Mouse (Mus musculus) heart, embryonic 12.5 days (tissue): ENCODE measurements around the gene Tmem140. TPM values are rescaled to one million over a fixed set of nuclear protein-coding genes. Genes with fewer than 3 reads are reported as not detected.

ENCODE experiments used
- ATAC-seq: fragments of 200-750 bp; cut with Nextera tagmentation; 2 replicates; pipeline ENCODE4 v1.8.0; 2017; ENCODE audit warnings: moderate TSS enrichment, moderate library complexity; ENCODE audit not compliant: insufficient number of reproducible peaks, low FRiP score
- H3K27ac ChIP-seq: fragments of 300-500 bp; sonication (generic); 2 replicates; pipeline ENCODE4 v1.5.1; 2016; ENCODE audit warnings: mild to moderate bottlenecking, moderate library complexity; ENCODE audit not compliant: poor library complexity, severe bottlenecking
- H3K27me3 ChIP-seq: fragments of 300-500 bp; sonication (generic); replicated peaks from 2 replicates; pipeline ENCODE4 v1.6.1; 2016; ENCODE audit warnings: mild to moderate bottlenecking, moderate library complexity
- H3K36me3 ChIP-seq: fragments of 300-500 bp; sonication (generic); 2 replicates; pipeline ENCODE4 v1.6.1; 2016; ENCODE audit warnings: mild to moderate bottlenecking, moderate library complexity
- H3K4me1 ChIP-seq: fragments of 300-500 bp; sonication (generic); replicated peaks from 2 replicates; pipeline ENCODE4 v1.6.1; 2016; ENCODE audit warnings: mild to moderate bottlenecking
- H3K4me2 ChIP-seq: fragments of 300-500 bp; sonication (generic); 2 replicates; pipeline ENCODE4 v1.6.1; 2016; ENCODE audit warnings: mild to moderate bottlenecking, moderate library complexity
- H3K4me3 ChIP-seq: fragments of 300-500 bp; sonication (generic); 2 replicates; pipeline ENCODE4 v1.5.1; 2016; ENCODE audit warnings: mild to moderate bottlenecking
- H3K9ac ChIP-seq: fragments of 300-500 bp; sonication (generic); 2 replicates; pipeline ENCODE4 v1.6.1; 2016; ENCODE audit warnings: mild to moderate bottlenecking, moderate library complexity
- H3K9me3 ChIP-seq: fragments of 300-500 bp; sonication (generic); replicated peaks from 2 replicates; pipeline ENCODE4 v1.6.1; 2016; ENCODE audit warnings: mild to moderate bottlenecking, moderate library complexity
- WGBS: fragments of 180-500 bp; shearing (Covaris S2); methylation state at CpG from one replicate; pipeline ENCODE4 v1.1.7; 2016; 5-methylcytosine and 5-hydroxymethylcytosine counted together
- polyA plus RNA-seq: library from polyadenylated mRNA; unstranded; fragments of >200 nt; fragmentation: Nextera tagmentation; extraction: Ambion mirVana; gene quantifications from 2 replicates; pipeline ENCODE4 v1.2.1, GENCODE M21; 2016

Gene Tmem140
- 1.1 and 1.2 TPM in 2 replicates for polyA plus RNA-seq

DNA sequence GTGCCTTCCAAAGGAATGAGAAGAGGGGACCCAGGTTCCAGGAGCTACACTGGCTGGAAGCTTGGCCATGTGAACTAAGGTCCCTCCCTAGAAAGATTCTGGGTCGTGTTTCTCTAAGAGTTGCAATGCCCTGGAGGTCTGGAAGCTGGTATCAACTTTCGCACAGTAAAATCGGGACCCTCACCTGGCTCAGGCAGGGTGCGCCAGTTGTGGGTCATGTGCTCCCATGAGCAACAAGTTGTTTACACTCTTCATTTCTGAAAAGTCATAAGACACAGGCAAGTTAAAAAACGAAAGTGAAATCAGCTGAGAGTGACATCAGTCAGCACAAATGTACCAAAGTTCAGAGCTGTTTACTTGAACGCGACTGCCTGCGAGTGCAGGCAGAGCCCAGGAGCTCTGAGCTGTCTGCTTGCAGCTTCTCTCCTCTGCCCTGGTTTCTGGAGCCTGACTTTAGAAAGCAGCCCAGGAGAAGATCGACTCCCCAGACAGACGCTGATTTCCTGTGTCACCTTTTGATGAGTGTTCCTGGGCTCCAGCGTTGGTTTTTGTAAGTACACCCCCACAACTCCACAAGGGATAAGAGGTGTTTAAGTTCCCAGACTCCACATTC is at the start of gene Tmem140:
Gene Tmem140, plus strand, starts transcription at position 356 of the 613 bp plus-strand sequence.
- Histone ChIP-seq H3K9ac (no peak within 1 kb of the TSS), H3K4me2 (peak within 1 kb of the TSS; percentile 55), H3K9me3 (no peaks in the 10 kb centered on the region), H3K36me3 (no peaks in the 10 kb centered on the region), H3K27me3 (no peaks in the 10 kb centered on the region), H3K4me1 (peaks cover 37% of the 10 kb centered on the region), H3K4me3 (peak within 1 kb of the TSS; percentile 8; the same call in 1 of the 2 replicates), H3K27ac (no peak within 1 kb of the TSS)
- 38% methylated on average over 11 of the region's 11 CpGs for WGBS
- no peak for ATAC-seq

GRCm38 (mm10) chr6:34824406-34824805 is 38.5 kb upstream of the Tmem140 start:
- Histone ChIP-seq H3K36me3 (no peaks in the 10 kb centered on the region), H3K4me2 (no peak overlapping the region), H3K27me3 (no peaks in the 10 kb centered on the region), H3K9me3 (0 out of 2 replicates have a peak, but pooled peaks cover 4% of the 10 kb centered on the region), H3K27ac (no peak overlapping the region), H3K4me1 (no peaks in the 10 kb centered on the region), H3K9ac (no peak overlapping the region), H3K4me3 (no peak overlapping the region)
- no peak for ATAC-seq

DNA sequence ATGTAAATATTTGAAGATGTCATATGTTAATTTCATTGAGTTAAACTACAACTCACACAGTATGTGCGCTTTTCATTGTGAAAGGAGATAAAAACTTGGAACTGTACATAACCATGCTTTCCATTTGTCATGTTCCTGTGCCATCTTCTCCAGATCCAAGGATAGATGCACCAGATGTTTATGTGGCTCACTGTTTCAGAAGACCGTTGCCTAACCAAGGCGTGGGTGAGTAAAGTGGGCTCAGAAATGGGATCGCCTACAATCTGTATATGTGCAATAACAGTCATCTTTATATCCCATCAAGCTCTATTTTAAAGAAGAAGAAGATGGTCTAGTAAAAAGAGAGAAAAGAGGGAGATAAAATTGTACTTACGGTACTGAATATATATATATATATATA is 30.6 kb upstream of the Tmem140 start:
- no peak for ATAC-seq
- Histone ChIP-seq H3K4me3 (no peak overlapping the region), H3K9ac (no peak overlapping the region), H3K4me1 (no peaks in the 10 kb centered on the region), H3K36me3 (no peaks in the 10 kb centered on the region), H3K27ac (no peak overlapping the region), H3K4me2 (no peak overlapping the region), H3K27me3 (no peaks in the 10 kb centered on the region), H3K9me3 (no peaks in the 10 kb centered on the region)
- whole genome bisulfite sequencing: 94% methylated on average over 5 of the region's 5 CpGs

GRCm38 (mm10) chr6:34861546-34862053 is 1.3 kb upstream of the Tmem140 start:
- Histone ChIP-seq H3K4me3 (no peak overlapping the region), H3K9ac (no peak overlapping the region), H3K36me3 (no peaks in the 10 kb centered on the region), H3K4me1 (peaks cover 30% of the 10 kb centered on the region), H3K4me2 (no peak overlapping the region), H3K27me3 (no peaks in the 10 kb centered on the region), H3K27ac (no peak overlapping the region), H3K9me3 (no peaks in the 10 kb centered on the region)
- 78% methylated on average over 11 of the region's 11 CpGs for WGBS
- ATAC-seq: no peak

- H3K4me3 ChIP-seq: no peak overlapping the region
- H3K27me3 ChIP-seq: no peaks in the 10 kb centered on the region
- no peaks in the 10 kb centered on the region for H3K36me3 ChIP-seq
- peak overlapping the region; percentile 55; the same call in 1 of the 2 replicates for H3K4me2 ChIP-seq
- no peak for ATAC-seq
- no peaks in the 10 kb centered on the region for H3K9me3 ChIP-seq
- no peak overlapping the region for H3K9ac ChIP-seq
- peaks cover 35% of the 10 kb centered on the region for H3K4me1 ChIP-seq
- H3K27ac ChIP-seq: no peak overlapping the region
- WGBS: 92% methylated on average over 6 of the region's 6 CpGs
These were observed 565 bp upstream of the Tmem140 start for GRCm38 (mm10) chr6:34862381-34862780.

DNA sequence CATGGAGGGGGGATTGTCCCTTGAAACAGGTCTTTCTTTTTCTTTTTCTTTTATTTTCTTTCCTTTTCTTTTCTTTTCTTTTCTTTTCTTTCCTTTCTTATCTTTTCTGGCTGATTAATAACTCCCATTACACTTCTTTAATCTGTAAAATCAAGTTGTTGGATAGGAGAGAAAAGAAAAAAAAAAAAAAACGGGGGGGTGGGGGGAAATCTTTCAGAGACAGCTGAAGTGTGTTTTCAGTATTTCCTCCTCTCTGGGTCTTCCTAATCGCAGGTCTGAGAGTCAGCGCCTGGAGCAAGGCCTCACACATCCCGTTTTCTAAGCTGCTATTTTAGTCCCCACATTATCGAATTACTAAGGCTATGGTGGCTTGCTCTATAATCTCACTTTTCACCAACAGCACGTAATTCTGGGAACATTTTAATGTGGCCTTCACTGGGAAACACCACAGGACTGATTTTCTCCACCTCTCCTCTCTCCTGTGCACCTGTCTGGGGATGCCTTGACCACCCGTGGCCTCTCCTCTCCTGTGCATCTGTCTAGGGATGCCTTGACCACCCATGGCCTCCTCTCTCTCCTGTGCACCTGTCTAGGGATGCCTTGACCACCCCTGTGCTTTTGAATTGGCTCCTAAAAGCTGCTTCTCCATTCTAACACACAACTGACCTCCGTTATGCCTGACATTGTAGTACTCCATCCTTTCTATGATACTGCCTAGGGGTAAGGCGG is 1.0 kb downstream of the Tmem140 start:
- no peaks in the 10 kb centered on the region for H3K36me3 ChIP-seq
- no peak for ATAC-seq
- no peak overlapping the region for H3K9ac ChIP-seq
- H3K4me3 ChIP-seq: no peak overlapping the region
- H3K9me3 ChIP-seq: no peaks in the 10 kb centered on the region
- peaks cover 46% of the 10 kb centered on the region for H3K4me1 ChIP-seq
- no peak overlapping the region for H3K4me2 ChIP-seq
- no peaks in the 10 kb centered on the region for H3K27me3 ChIP-seq
- H3K27ac ChIP-seq: no peak overlapping the region
- WGBS: 50% methylated on average over 9 of the region's 9 CpGs

DNA sequence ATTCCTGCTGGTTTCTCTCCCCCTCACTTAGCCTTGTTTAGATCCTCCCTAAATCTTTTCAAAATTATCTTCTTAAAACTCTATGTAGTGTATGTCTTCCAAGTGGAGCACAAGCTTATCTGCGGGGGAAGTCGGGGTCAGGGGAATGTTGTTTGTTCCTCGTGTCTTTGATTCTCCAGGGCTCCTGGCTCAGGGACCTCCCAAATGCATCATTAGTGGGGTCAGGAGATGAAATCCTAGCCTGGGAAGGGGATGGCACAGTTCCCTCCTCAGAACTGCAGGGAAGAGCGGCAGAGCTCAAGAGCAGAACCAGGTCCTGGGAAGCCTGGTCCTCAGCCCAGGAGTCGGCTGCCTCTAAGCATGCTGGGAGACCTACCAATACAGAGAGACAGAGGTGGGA is 2.3 kb downstream of the Tmem140 start:
- ATAC-seq: no peak
- no peaks in the 10 kb centered on the region for H3K9me3 ChIP-seq

DNA sequence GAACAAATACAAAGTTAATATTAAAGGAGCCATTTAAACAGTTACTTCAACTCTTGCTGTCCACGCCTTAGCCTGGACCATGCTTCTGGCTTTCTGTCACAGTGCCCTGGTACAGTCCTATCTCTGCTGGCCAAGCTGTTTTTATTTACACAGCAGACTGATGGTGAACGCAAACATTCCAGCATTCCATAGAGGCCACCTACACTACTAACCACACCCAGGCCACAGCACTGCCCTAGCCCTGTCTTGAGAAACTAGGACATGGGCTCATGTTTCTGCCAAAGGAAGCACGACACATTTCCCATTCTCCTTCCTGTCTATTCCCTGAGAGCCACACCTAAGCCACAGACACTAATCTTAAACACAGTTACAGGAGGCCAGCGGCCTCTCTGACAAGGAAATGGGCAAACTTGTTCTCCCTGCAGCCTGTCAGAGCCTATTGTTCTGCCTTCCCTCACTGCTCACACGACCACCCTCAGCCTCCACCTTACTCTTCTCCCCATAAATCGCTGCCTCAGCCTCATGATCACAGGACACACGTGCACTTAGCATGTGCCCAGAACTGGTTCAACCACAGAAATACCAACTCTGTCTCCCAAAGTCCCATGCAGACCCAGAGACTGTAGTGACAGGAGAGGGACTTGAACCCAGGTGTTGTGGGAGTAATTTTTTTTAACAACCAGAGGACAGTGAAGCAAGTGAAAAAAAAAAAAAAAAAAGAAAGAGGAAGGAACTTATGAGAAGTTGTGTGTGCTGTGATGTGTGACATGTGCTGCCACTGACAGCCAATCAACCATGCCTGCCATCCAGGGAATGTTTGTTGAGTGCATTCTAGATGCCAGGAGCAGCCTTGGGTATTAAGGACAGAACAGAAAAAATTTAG is 3.0 kb downstream of the Tmem140 start:
- Histone ChIP-seq H3K9ac (no peak overlapping the region), H3K4me1 (peaks cover 62% of the 10 kb centered on the region)

More for the DNA sequence above, 2.3 kb downstream of the Tmem140 start:
- H3K27ac ChIP-seq: peak overlapping the region; percentile 74
- H3K9ac ChIP-seq: no peak overlapping the region
- H3K4me3 ChIP-seq: no peak overlapping the region
- H3K27me3 ChIP-seq: no peaks in the 10 kb centered on the region
- H3K4me1 ChIP-seq: peaks cover 58% of the 10 kb centered on the region
- H3K36me3 ChIP-seq: no peaks in the 10 kb centered on the region
- no peak overlapping the region for H3K4me2 ChIP-seq
- 47% methylated on average over 5 of the region's 5 CpGs for WGBS

GRCm38 (mm10) chr6:34866786-34867185 is 3.8 kb downstream of the Tmem140 start:
- Histone ChIP-seq H3K36me3 (no peaks in the 10 kb centered on the region), H3K4me2 (no peak overlapping the region), H3K9ac (no peak overlapping the region), H3K27ac (no peak overlapping the region), H3K4me1 (peaks cover 62% of the 10 kb centered on the region), H3K9me3 (no peaks in the 10 kb centered on the region), H3K4me3 (no peak overlapping the region), H3K27me3 (no peaks in the 10 kb centered on the region)
- WGBS: 62% methylated on average over 8 of the region's 8 CpGs
- no peak for ATAC-seq

More for the DNA sequence above, 3.0 kb downstream of the Tmem140 start:
- H3K27me3 ChIP-seq: no peaks in the 10 kb centered on the region
- ATAC-seq: peak; percentile 75
- peak overlapping the region; percentile 74 for H3K27ac ChIP-seq
- 42% methylated on average over 7 of the region's 7 CpGs for WGBS
- H3K36me3 ChIP-seq: no peaks in the 10 kb centered on the region
- no peaks in the 10 kb centered on the region for H3K9me3 ChIP-seq
- no peak overlapping the region for H3K4me3 ChIP-seq
- H3K4me2 ChIP-seq: no peak overlapping the region

DNA sequence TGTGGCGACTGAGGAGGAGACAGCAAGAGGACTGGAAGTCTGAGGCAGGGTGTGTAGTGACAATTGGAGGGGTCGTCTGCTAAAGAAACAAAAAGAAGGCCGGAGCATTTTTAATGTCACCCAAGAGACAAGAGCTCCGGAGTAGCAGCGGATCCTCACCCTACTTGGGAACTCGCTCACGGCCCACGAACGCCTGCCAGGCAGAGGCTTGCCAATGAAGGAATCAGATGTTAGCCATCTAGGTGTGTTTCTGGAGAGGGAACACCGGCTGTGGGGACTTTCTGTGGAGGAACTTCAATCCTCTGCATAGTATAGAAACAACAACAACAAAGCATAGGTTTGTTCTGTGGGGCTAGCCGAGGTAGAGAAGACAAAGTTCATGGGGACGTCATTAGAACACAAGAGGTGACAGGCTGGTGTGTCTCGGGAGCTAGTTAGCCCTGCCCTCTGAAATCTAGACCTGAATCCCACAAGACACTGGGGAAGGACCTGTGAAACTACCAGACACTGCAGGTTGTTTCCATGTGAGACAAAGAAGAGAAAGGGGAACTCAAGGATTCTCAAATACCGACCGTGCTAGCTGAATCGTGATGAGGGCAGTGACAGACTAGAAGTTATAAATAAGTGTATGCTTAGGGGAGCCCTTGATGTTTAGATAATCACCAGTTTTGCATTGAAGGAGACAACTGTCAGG is 4.5 kb downstream of the Tmem140 start:
- no peak overlapping the region for H3K9ac ChIP-seq
- ATAC-seq: no peak
- no peak overlapping the region for H3K4me3 ChIP-seq
- no peak overlapping the region for H3K4me2 ChIP-seq
- 81% methylated on average over 16 of the region's 16 CpGs for WGBS
- no peaks in the 10 kb centered on the region for H3K9me3 ChIP-seq
- H3K27ac ChIP-seq: no peak overlapping the region
- H3K27me3 ChIP-seq: no peaks in the 10 kb centered on the region
- H3K36me3 ChIP-seq: no peaks in the 10 kb centered on the region
- H3K4me1 ChIP-seq: peaks cover 60% of the 10 kb centered on the region
